In genomic region chr11:85894731-85895545, GRCm38 (mm10) we compare ENCODE assay signal across 9 mouse cellular contexts. TPM values are rescaled to one million over a fixed set of nuclear protein-coding genes. Genes with fewer than 3 reads are reported as not detected.
DNase-seq lines count a peak whose midpoint lies in the region; ATAC-seq and TF ChIP-seq lines count a peak whose summit lies in the region.
"Had no signal": no experiment of that assay in that cellular context is flagged by ENCODE, and none has a peak within 500 bp of the region (broad histone marks: within the 10 kb centered on the region; RNA-seq: fewer than 3 reads in every experiment).

No protein-coding gene starts in this region.

- ATAC-seq in heart, embryonic 13.5 days (ENCODE audit: extremely low read depth, insufficient number of reproducible peaks, low FRiP score, low TSS enrichment), result 0 out of 2 replicates have a peak, but pooled peaks have one; percentile 26
- ATAC-seq in limb, embryonic 15.5 days (ENCODE audit: insufficient number of reproducible peaks, low FRiP score, low TSS enrichment, low read depth), result no peak; the same call in 1 of the 2 replicates

- H3K4me3 ChIP-seq in ES-Bruce4 (ENCODE audit: low read depth, low read length), result peak overlapping the region; percentile 32
- H3K4me3 ChIP-seq in heart, embryonic 13.5 days, result peak overlapping the region; percentile 51
- H3K4me3 ChIP-seq in limb, embryonic 15.5 days, result peak overlapping the region; percentile 32

- no peaks in the 10 kb centered on the region for H3K36me3 ChIP-seq in ES-Bruce4 (ENCODE audit: control insufficient read depth, insufficient read depth, low read length, poor library complexity, severe bottlenecking)
- H3K36me3 ChIP-seq in heart, embryonic 13.5 days, result no peaks in the 10 kb centered on the region
- H3K36me3 ChIP-seq in limb, embryonic 15.5 days, result peaks cover 6% of the 10 kb centered on the region; the same call in 1 of the 2 replicates

- TF ChIP-seq POLR2A in ES-Bruce4 (IDR thresholded peaks at IDR 0.05; ENCODE audit: insufficient read depth, low read length), result no peak

- peaks cover 9% of the 10 kb centered on the region for H3K27me3 ChIP-seq in ES-Bruce4 (ENCODE audit: control insufficient read depth, insufficient read depth, low read length, poor library complexity, severe bottlenecking)
- H3K27me3 ChIP-seq in heart, embryonic 13.5 days (replicated peaks), result peaks cover 99% of the 10 kb centered on the region
- peaks cover 51% of the 10 kb centered on the region for H3K27me3 ChIP-seq in limb, embryonic 15.5 days

- peak overlapping the region; percentile 18; the same call in 1 of the 2 replicates for H3K9ac ChIP-seq in ES-Bruce4 (ENCODE audit: low read depth, poor library complexity, severe bottlenecking)
- H3K9ac ChIP-seq in heart, embryonic 13.5 days, result peak overlapping the region; percentile 45
- peak overlapping the region; percentile 26; the same call in 1 of the 2 replicates for H3K9ac ChIP-seq in limb, embryonic 15.5 days

- under 1% methylated on average over 43 of the region's 43 CpGs for WGBS in heart, embryonic 13.5 days
- 7% methylated on average over 43 of the region's 43 CpGs for WGBS in limb, embryonic 15.5 days

- no peak for TF ChIP-seq CTCF in ES-Bruce4 (IDR thresholded peaks at IDR 0.05; ENCODE audit: low read depth, low read length)

- peak overlapping the region; percentile 78 for H3K4me2 ChIP-seq in heart, embryonic 13.5 days
- peak overlapping the region; percentile 60 for H3K4me2 ChIP-seq in limb, embryonic 15.5 days

- peak; percentile 41 for DNase-seq in adrenal gland, postnatal 14 days
- peak; percentile 69 for DNase-seq in neural tube, embryonic 10.5 days (ENCODE audit: extremely low spot score, low spot score)
- DNase-seq in layer of hippocampus, adult 9-11 months, result no peak
- DNase-seq in cerebellum, postnatal 36 days, result no peak

- H3K27ac ChIP-seq in ES-Bruce4 (ENCODE audit: insufficient read depth, low read length), result no peak overlapping the region
- H3K27ac ChIP-seq in heart, embryonic 13.5 days (replicated peaks), result no peak overlapping the region
- H3K27ac ChIP-seq in limb, embryonic 15.5 days, result peak overlapping the region; percentile 92
- H3K27ac ChIP-seq: macrophage had no signal

- peaks cover 4% of the 10 kb centered on the region for H3K4me1 ChIP-seq in ES-Bruce4 (ENCODE audit: control insufficient read depth, insufficient read depth, low read length)
- peaks cover 22% of the 10 kb centered on the region for H3K4me1 ChIP-seq in heart, embryonic 13.5 days
- peaks cover 42% of the 10 kb centered on the region for H3K4me1 ChIP-seq in limb, embryonic 15.5 days

- no peak for TF ChIP-seq EP300 in ES-Bruce4 (IDR thresholded peaks at IDR 0.05; ENCODE audit: insufficient read depth, low read depth, low read length)

- no peaks in the 10 kb centered on the region for H3K9me3 ChIP-seq in ES-Bruce4 (replicated peaks; ENCODE audit: control insufficient read depth, insufficient read depth, low read length, poor library complexity, severe bottlenecking)
- H3K9me3 ChIP-seq in heart, embryonic 13.5 days, result no peaks in the 10 kb centered on the region
- no peaks in the 10 kb centered on the region for H3K9me3 ChIP-seq in limb, embryonic 15.5 days

RNA-seq across cellular contexts. Expression of gene Tbx4, which starts 8.7 kb away (rescaled TPM):
- 0.62 and 0.69 TPM in 2 replicates for polyA plus RNA-seq in ES-Bruce4 (2011; ENCODE audit: insufficient read depth, insufficient read length, low read depth, missing spikeins)
- not detected in 2 replicates for total RNA-seq in adrenal gland, postnatal 14 days (2021)
- 2.5 and 3.2 TPM in 2 replicates for polyA plus RNA-seq in heart, embryonic 13.5 days (2015; fragmentation: Nextera tagmentation; extraction: Ambion mirVana)
- polyA plus RNA-seq in limb, embryonic 15.5 days (2015; fragmentation: Nextera tagmentation; extraction: Ambion mirVana), result 14.9 and 21.9 TPM in 2 replicates
- total RNA-seq: adrenal gland, adult 18-20 months had no signal
- polyA plus RNA-seq: macrophage had no signal

RNA-seq across cellular contexts. Expression of gene Gm11444, which starts 44.8 kb away (rescaled TPM):
- not detected in 2 replicates for polyA plus RNA-seq in ES-Bruce4 (2011; ENCODE audit: insufficient read depth, insufficient read length, low read depth, missing spikeins)
- total RNA-seq in adrenal gland, postnatal 14 days (2021), result not detected in 2 replicates
- not detected in 2 replicates for polyA plus RNA-seq in heart, embryonic 13.5 days (2015; fragmentation: Nextera tagmentation; extraction: Ambion mirVana)
- not detected in 2 replicates for polyA plus RNA-seq in limb, embryonic 15.5 days (2015; fragmentation: Nextera tagmentation; extraction: Ambion mirVana)
- total RNA-seq: adrenal gland, adult 18-20 months had no signal
- polyA plus RNA-seq: macrophage had no signal

Comparison
In these comparisons a context has a peak if more than half of its experiments do, and no peak if none do; other contexts are left out.
1. DNase-seq: peak in adrenal gland, postnatal 14 days (single experiment) and neural tube, embryonic 10.5 days (single experiment); none in layer of hippocampus, adult 9-11 months (single experiment) and cerebellum, postnatal 36 days (0 of 2).
2. Peak in every context shown above with its lines, with median percentiles within 50 percentile points of each other: H3K4me3 ChIP-seq and H3K9ac ChIP-seq.